Mouse (Mus musculus) adipocyte (in vitro differentiated cells): ENCODE results near the gene Sfxn1.
A peak's percentile ranks its signal among the peaks of the same experiment; 100 is the strongest.

Experiments
- DNase-seq: peaks from one replicate; pipeline ENCODE4 v3.0.0-alpha.2; 2016; ENCODE audit warnings: low spot score

The Sfxn1 gene

GRCm38 (mm10) chr13:54077470-54078174 lies 6.0 kb downstream of the Sfxn1 start:
- no peak for DNase-seq

GRCm38 (mm10) chr13:54079782-54080759 lies 8.4 kb downstream of the Sfxn1 start:
- DNase-seq, result peak; percentile 85

DNA sequence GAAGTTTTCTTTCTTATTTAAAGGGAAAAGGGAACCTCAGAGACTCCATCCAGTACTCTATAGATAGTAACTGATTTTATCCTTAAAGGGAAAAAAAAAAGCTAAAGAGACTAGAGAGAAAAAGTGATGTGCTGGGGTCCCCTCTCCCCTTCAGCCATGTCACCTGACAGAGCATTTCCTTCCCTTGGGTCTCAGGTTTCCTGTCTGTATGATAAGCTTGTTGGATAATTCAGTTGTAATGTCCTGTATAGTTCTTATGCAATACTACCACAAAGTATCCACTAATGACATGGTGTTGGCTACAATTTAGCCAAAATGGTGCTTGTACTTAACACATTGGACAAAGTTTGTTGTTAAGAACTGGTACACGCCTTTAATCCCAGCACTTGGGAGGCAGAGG lies 9.1 kb downstream of the Sfxn1 start:
- no peak for DNase-seq

- DNase-seq, result no peak
These were observed 11.3 kb downstream of the Sfxn1 start for GRCm38 (mm10) chr13:54082946-54083345.

- no peak for DNase-seq
These were observed 12.5 kb downstream of the Sfxn1 start for GRCm38 (mm10) chr13:54084178-54084577.

GRCm38 (mm10) chr13:54084826-54085225 lies 13.2 kb downstream of the Sfxn1 start:
- no peak for DNase-seq

GRCm38 (mm10) chr13:54085266-54085665 lies 13.6 kb downstream of the Sfxn1 start:
- DNase-seq, result no peak

DNA sequence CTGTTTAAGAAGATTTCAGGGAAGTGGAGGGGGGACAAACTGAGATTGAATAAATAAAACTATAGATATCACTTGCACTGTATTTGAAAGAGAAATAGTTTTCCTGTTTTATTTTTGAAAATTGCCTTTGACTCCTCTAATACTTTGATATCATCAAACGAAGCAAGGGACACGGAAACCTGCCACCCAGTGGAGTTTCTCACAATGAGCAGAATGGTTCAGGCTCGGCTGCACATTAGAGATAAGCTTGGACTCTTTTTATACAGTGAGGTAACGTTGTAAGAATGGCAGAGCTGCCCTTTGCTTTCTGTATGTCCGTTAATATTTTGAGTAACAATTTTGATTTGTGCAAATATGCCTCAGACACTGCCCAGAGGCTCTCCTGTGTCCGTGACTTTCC lies 20.1 kb downstream of the Sfxn1 start:
- no peak for DNase-seq

- no peak for DNase-seq
These were observed 22.7 kb downstream of the Sfxn1 start for GRCm38 (mm10) chr13:54094349-54094748.

GRCm38 (mm10) chr13:54094963-54095362 lies 23.3 kb downstream of the Sfxn1 start:
- DNase-seq, result no peak

DNA sequence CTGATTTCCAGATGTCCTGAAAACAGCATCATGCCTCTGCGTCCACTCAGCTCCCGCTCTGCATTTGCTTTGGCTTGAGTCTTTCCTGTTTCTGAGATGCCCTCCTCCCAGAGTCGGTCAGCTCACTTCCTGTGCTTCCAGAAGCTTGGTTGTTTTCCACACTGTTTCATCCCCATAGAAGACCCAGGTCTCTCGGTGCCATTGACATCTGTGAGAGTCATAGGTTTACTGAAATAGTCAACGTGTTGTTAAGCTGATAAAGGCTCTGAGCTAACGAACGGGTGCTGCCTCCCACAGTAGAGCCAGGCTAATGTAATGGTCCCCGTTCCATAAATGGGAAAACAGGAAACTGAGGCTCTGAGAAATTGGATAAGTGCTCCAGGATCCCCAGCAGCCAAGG lies 24.1 kb downstream of the Sfxn1 start:
- no peak for DNase-seq

DNA sequence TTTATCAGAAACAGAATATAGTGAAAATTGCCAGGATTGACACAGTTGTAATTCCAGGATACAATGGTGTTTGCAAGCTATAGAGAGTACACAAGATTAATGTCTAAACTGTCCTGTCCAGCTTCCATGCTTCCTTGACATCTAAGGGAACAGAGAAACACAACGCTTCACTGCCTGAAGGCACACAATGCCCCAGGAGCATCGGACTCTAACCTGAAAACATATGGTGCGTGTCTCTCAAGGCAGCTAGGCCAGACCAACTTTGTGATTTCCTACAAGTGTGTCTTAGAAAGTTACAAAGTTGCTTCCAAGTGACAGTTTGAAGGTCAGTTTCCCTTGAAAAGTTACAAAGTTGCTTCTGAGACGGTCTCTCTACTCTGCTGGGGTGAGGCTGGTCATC lies 25.6 kb downstream of the Sfxn1 start:
- no peak for DNase-seq

DNA sequence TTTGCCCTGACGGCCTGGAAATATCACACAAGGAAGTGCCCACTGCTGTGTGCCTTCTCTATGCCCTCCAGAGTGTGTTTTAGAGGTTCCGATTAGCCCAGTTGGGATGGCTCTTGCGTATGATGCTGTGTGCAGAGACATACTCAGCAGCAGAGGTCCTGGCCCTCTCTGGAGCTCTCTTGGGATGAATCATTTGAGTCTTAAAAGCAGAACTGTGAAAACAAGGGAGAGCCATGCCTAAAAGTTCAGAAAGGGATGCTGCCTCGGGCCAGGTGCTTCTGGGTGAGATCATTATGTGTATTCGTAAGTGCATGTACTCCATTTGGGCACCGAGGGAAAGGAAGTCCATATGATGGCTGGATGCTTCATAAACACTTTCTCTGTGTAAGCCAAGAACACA lies 26.1 kb downstream of the Sfxn1 start:
- DNase-seq, result no peak

DNA sequence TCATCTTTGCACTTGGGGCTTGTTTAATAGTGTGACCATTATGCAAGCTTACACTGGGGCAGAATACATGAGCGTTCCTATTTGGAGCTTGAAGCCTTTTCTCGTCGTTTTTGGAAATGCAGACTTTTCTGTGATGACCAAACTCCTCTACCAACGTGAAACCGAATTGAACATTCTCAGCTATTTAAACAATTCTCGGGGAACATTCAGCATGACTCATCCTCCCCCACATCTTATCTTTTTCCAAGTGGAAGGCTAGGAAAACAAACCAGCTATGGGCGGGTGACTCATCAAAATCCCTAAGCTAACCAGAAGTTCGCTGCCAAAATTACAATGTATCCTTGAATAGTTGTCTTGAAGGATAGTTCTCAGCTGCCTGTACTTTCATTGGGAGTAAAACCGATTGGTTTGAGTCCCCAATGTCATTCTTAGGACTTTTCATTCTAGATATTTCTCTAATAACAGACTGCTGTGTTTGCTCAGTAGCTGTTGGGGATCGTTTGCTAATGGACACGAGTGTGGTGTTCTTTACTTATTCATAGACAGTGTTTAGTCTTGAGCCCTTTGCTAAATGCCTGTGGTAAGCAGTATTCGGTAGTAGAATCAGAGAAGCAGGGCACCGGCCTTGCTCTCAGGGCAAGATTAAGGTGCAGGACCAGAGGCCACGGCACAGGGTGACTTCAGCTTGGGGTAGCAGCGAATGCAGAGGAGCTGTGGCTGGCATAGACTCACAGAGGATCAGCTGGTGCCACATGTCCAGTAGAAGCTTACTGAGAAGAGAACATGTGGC lies 29.6 kb downstream of the Sfxn1 start:
- DNase-seq, result peak; percentile 74

GRCm38 (mm10) chr13:54102061-54102460 lies 30.4 kb downstream of the Sfxn1 start:
- DNase-seq, result no peak

DNA sequence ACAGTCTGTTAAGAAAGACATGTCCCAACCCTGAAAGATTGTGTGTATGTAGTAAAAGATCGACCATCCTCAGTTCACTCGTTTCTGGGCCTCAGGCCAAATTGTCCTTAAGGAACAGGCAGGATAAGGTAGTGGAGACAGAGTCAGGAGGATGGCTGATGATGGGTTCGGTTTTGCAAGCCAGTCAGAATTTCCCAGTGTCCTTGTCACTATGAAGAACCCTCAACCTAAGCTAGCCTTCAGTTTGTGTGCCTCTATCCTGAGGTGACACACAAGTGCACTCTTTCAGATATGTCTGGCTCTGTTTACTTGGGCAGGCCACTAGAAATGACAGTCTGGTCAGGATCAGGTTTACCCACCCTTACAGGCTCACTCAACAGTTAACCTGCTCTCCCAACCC lies 31.6 kb downstream of the Sfxn1 start:
- no peak for DNase-seq

GRCm38 (mm10) chr13:54103866-54104265 lies 32.2 kb downstream of the Sfxn1 start:
- DNase-seq, result no peak

GRCm38 (mm10) chr13:54113819-54114550 lies 42.3 kb downstream of the Sfxn1 start:
- DNase-seq, result peak; percentile 80

DNA sequence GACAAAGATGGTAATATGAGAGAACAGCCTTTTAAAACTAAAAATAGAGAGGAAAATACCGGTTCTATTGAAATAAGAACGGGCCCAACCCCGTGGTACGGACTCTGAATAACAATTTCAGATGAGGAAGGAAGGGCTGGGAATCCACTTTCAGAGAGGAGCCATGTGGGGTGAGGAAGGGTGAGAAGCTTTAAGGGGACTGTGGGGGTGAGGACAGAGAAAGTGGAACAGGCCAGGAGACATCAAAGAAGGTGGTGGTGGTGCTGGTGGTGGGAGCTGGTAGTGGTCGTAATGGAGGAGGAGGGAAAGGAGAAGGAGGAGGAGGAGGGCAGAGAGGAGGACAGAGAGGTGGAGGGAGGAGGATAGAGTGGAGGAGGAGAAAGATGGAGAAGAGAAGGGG lies 43.3 kb downstream of the Sfxn1 start:
- no peak for DNase-seq

DNA sequence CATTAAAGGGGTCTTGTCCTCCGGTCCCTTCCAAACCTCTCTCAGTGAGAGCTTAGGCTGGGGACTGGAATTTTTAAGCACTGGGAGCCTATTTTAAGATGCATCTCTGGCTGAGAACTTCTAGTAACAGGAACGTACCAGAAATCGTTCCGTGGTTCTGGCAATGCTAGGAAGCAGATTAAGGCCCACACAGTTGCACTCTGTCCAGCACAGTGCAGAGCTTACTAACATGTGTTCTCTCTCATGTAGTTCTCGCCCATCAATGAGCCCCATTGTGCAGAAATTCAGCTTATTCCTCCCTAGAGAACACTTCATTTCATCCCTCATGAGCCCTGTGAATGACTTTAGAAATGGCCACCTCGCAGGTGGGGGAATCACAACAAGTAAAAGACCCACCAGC lies 44.1 kb downstream of the Sfxn1 start:
- no peak for DNase-seq

- DNase-seq, result no peak
These were observed 46.7 kb downstream of the Sfxn1 start for GRCm38 (mm10) chr13:54118355-54118754.
